Mouse (Mus musculus): Measurements from ENCODE around the gene Tex30. TPM values are rescaled to one million over a fixed set of nuclear protein-coding genes. Genes with fewer than 3 reads are reported as not detected.
"Not testable (repeated sequence)": the region's sequence is repeated elsewhere in the genome, so short reads cannot be mapped to it uniquely, and the experiment has no call there.

Gene Tex30
- total and polyA plus RNA-seq, 2 experiments from 2014 or later: 15.2 to 36.0 TPM

- ATAC-seq (no peak), DNase-seq (peak; percentile 3)
- H3K27ac ChIP-seq (ENCODE audit: low read depth, low read length): no peak overlapping the region
- WGBS: 11% methylated on average over 5 of the region's 5 CpGs
- H3K4me1 ChIP-seq (ENCODE audit: insufficient read depth): peaks cover 2% of the 10 kb centered on the region; the same call in 1 of the 2 replicates
- H3K27me3 ChIP-seq (ENCODE audit: insufficient read depth, low read length): no peaks in the 10 kb centered on the region
- H3K9me3 ChIP-seq (ENCODE audit: low read length): no peaks in the 10 kb centered on the region
- peaks cover 8% of the 10 kb centered on the region for H3K36me3 ChIP-seq (ENCODE audit: insufficient read depth)
- H3K9ac ChIP-seq: 0 out of 2 replicates have a peak overlapping the region, but pooled peaks have one; percentile 10
- TF ChIP-seq CTCF (IDR thresholded peaks at IDR 0.05; ENCODE audit: low read depth): no peak
- peak overlapping the region; percentile 92 for H3K4me3 ChIP-seq (ENCODE audit: low read depth, low read length)
- peak overlapping the region; percentile 65 for H3K4me2 ChIP-seq (ENCODE audit: low read depth)
These were observed 698 bp upstream of the Tex30 start for GRCm38 (mm10) chr1:44102939-44103338.

- Histone ChIP-seq H3K4me1 (ENCODE audit: insufficient read depth) (peaks cover 2% of the 10 kb centered on the region; the same call in 1 of the 2 replicates), H3K9me3 (ENCODE audit: low read length) (no peaks in the 10 kb centered on the region), H3K27ac (ENCODE audit: low read depth, low read length) (peak overlapping the region; percentile 77), H3K4me2 (ENCODE audit: low read depth) (peak overlapping the region; percentile 65), H3K36me3 (ENCODE audit: insufficient read depth) (peaks cover 4% of the 10 kb centered on the region), H3K9ac (peak overlapping the region; percentile 61), H3K27me3 (ENCODE audit: insufficient read depth, low read length) (no peaks in the 10 kb centered on the region), H3K4me3 (ENCODE audit: low read depth, low read length) (peak overlapping the region; percentile 92)
- DNase-seq (peak; percentile 46), ATAC-seq (peak; percentile 53)
- TF ChIP-seq CTCF (IDR thresholded peaks at IDR 0.05; ENCODE audit: low read depth): peak; percentile 6; the same call in 1 of the 2 replicates
- WGBS: 1% methylated on average over 55 of the region's 55 CpGs
These were observed 604 bp downstream of the Tex30 start for GRCm38 (mm10) chr1:44101448-44102225.

GRCm38 (mm10) chr1:44064625-44065024 lies 37.6 kb downstream of the Tex30 start:
- Histone ChIP-seq H3K9me3 (ENCODE audit: low read length) (no peaks in the 10 kb centered on the region), H3K4me3 (ENCODE audit: low read depth, low read length) (no peak overlapping the region), H3K27ac (ENCODE audit: low read depth, low read length) (no peak overlapping the region), H3K9ac (no peak overlapping the region), H3K4me2 (ENCODE audit: low read depth) (no peak overlapping the region), H3K27me3 (ENCODE audit: insufficient read depth, low read length) (no peaks in the 10 kb centered on the region), H3K36me3 (ENCODE audit: insufficient read depth) (no peaks in the 10 kb centered on the region), H3K4me1 (ENCODE audit: insufficient read depth) (no peaks in the 10 kb centered on the region)
- ATAC-seq: peak; percentile 48; the same call in 1 of the 2 replicates
- TF ChIP-seq CTCF (IDR thresholded peaks at IDR 0.05; ENCODE audit: low read depth): peak; percentile 64
- DNase-seq: peak; percentile 59
- 0% methylated on average over 1 of the region's 1 CpGs for WGBS

GRCm38 (mm10) chr1:44063439-44063838 lies 38.8 kb downstream of the Tex30 start:
- Histone ChIP-seq H3K4me2 (ENCODE audit: low read depth) (no peak overlapping the region), H3K4me3 (ENCODE audit: low read depth, low read length) (no peak overlapping the region), H3K36me3 (ENCODE audit: insufficient read depth) (no peaks in the 10 kb centered on the region), H3K27ac (ENCODE audit: low read depth, low read length) (no peak overlapping the region), H3K9me3 (ENCODE audit: low read length) (no peaks in the 10 kb centered on the region), H3K27me3 (ENCODE audit: insufficient read depth, low read length) (no peaks in the 10 kb centered on the region), H3K4me1 (ENCODE audit: insufficient read depth) (no peaks in the 10 kb centered on the region), H3K9ac (no peak overlapping the region)
- 97% methylated on average over 6 of the region's 6 CpGs for WGBS
- DNase-seq: no peak
- TF ChIP-seq CTCF (IDR thresholded peaks at IDR 0.05; ENCODE audit: low read depth): no peak
- ATAC-seq: no peak

GRCm38 (mm10) chr1:44061836-44062235 lies 40.4 kb downstream of the Tex30 start, which contains the start of gene Gm8251:
Gm8251 (minus strand) TSS chr1:44061936.
- no peak for TF ChIP-seq CTCF (IDR thresholded peaks at IDR 0.05; ENCODE audit: low read depth)
- WGBS: 92% methylated on average over 2 of the region's 2 CpGs

GRCm38 (mm10) chr1:44057805-44058204 lies 44.4 kb downstream of the Tex30 start:
- Histone ChIP-seq H3K36me3 (ENCODE audit: insufficient read depth) (no peaks in the 10 kb centered on the region), H3K9me3 (ENCODE audit: low read length) (no peaks in the 10 kb centered on the region), H3K27ac (ENCODE audit: low read depth, low read length) (no peak overlapping the region), H3K27me3 (ENCODE audit: insufficient read depth, low read length) (no peaks in the 10 kb centered on the region), H3K4me2 (ENCODE audit: low read depth) (no peak overlapping the region), H3K4me1 (ENCODE audit: insufficient read depth) (no peaks in the 10 kb centered on the region), H3K4me3 (ENCODE audit: low read depth, low read length) (no peak overlapping the region), H3K9ac (no peak overlapping the region)
- DNase-seq: no peak
- 82% methylated on average over 3 of the region's 3 CpGs for WGBS
- no peak for TF ChIP-seq CTCF (IDR thresholded peaks at IDR 0.05; ENCODE audit: low read depth)
- ATAC-seq: no peak

More at GRCm38 (mm10) chr1:44061836-44062235, 40.4 kb downstream of the Tex30 start, which contains the start of gene Gm8251:
- no peak within 1 kb of the TSS for H3K4me2 ChIP-seq (ENCODE audit: low read depth)
- no peaks in the 10 kb centered on the region for H3K9me3 ChIP-seq (ENCODE audit: low read length)
- no peak for ATAC-seq
- no peaks in the 10 kb centered on the region for H3K36me3 ChIP-seq (ENCODE audit: insufficient read depth)
- no peak within 1 kb of the TSS for H3K27ac ChIP-seq (ENCODE audit: low read depth, low read length)
- no peaks in the 10 kb centered on the region for H3K4me1 ChIP-seq (ENCODE audit: insufficient read depth)
- no peak for DNase-seq
- no peak within 1 kb of the TSS for H3K9ac ChIP-seq
- H3K4me3 ChIP-seq (ENCODE audit: low read depth, low read length): no peak within 1 kb of the TSS
- no peaks in the 10 kb centered on the region for H3K27me3 ChIP-seq (ENCODE audit: insufficient read depth, low read length)

GRCm38 (mm10) chr1:44046556-44046955 lies 55.7 kb downstream of the Tex30 start:
- no peaks in the 10 kb centered on the region for H3K27me3 ChIP-seq (ENCODE audit: insufficient read depth, low read length)
- H3K9ac ChIP-seq: no peak overlapping the region
- no peak overlapping the region for H3K4me2 ChIP-seq (ENCODE audit: low read depth)
- H3K9me3 ChIP-seq (ENCODE audit: low read length): no peaks in the 10 kb centered on the region
- no peak overlapping the region for H3K27ac ChIP-seq (ENCODE audit: low read depth, low read length)
- DNase-seq: no peak
- H3K36me3 ChIP-seq (ENCODE audit: insufficient read depth): no peaks in the 10 kb centered on the region
- H3K4me1 ChIP-seq (ENCODE audit: insufficient read depth): no peaks in the 10 kb centered on the region
- no peak for ATAC-seq
- TF ChIP-seq CTCF (IDR thresholded peaks at IDR 0.05; ENCODE audit: low read depth): no peak
- no peak overlapping the region for H3K4me3 ChIP-seq (ENCODE audit: low read depth, low read length)
- WGBS: 89% methylated on average over 2 of the region's 2 CpGs

- H3K27me3 ChIP-seq (ENCODE audit: insufficient read depth, low read length); DNase-seq; H3K36me3 ChIP-seq (ENCODE audit: insufficient read depth); H3K9me3 ChIP-seq (ENCODE audit: low read length); H3K4me2 ChIP-seq (ENCODE audit: low read depth); H3K4me3 ChIP-seq (ENCODE audit: low read depth, low read length); H3K4me1 ChIP-seq (ENCODE audit: insufficient read depth); H3K9ac ChIP-seq; ATAC-seq; H3K27ac ChIP-seq (ENCODE audit: low read depth, low read length): not testable (repeated sequence)
- 87% methylated on average over 5 of the region's 5 CpGs for WGBS
These were observed 56.6 kb downstream of the Tex30 start for GRCm38 (mm10) chr1:44045689-44046088.

Data from forebrain, postnatal 0 days (tissue).